Mouse (Mus musculus) left cerebral cortex, adult 11 months (tissue): ENCODE data around the gene Coro7.
"Not testable (repeated sequence)": the region's sequence is repeated elsewhere in the genome, so short reads cannot be mapped to it uniquely, and the experiment has no call there.

ENCODE experiments used
- DNase-seq: peaks from one replicate; pipeline ENCODE4 v3.0.0; 2022; ENCODE audit warnings: low spot score

Gene Coro7

GRCm38 (mm10) chr16:4682628-4683179 lies 3.1 kb upstream of the Coro7 start:
- DNase-seq, result no peak

GRCm38 (mm10) chr16:4680922-4681455 lies 1.4 kb upstream of the Coro7 start:
- DNase-seq, result not testable (repeated sequence)

DNA sequence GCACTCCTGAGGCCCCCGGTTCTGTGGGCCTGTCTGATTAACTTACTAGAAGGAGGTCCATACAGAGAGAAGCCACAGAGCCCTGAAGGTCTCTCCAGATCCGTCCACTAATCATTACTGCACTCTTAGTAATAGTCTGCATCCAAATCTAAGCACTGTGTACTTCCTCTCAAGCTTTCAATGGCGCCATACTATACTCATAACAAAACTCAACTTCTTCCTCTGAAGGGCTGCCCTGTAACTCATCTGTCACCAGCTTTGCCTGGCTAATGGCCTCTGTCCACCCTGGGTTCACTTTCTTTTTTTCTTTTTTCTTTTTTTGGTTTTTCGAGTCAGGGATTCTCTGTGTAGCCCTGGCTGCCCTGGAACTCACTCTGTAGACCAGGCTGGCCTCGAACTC lies 1.5 kb downstream of the Coro7 start:
- no peak for DNase-seq

DNA sequence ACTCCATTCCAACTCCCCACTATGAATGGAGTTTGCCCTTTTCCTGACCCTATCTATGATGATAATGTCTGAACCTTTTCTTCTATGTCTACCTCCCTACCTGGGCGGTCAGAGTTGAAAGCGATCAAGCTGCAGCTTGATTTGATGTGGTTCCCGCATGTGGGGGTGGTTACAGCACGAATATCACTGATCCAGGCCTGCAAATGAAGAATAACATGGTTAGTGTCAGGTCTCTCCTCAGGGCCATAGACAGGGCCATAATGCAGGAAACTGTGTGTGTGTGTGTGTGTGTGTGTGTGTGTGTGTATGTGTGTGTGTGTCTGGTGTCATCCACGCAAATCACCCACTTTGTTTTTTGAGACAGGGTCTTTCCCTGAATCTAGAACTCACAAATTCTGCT lies 2.7 kb downstream of the Coro7 start:
- DNase-seq, result no peak

- DNase-seq, result no peak
Measured at GRCm38 (mm10) chr16:4674091-4674490, 5.5 kb downstream of the Coro7 start.

DNA sequence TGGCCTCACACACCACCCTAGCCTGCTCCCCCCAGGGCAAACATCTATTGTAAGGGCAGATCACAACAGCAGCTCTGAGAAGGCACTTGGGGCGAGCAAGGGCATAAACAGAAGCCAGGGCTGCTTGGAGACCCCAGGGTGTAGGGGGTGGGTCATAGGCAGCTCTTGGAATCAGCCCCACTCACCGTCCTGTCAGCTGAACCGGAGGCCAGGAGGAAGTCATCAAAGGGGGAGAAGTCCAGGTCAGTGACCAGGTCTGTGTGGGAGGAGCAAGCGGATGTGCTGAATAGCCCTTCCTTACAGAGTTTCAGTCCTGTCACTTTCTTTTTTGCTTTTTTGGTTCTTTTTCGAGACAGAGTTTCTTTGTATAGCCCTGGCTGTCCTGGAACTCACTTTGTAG lies 9.3 kb downstream of the Coro7 start:
- no peak for DNase-seq

DNA sequence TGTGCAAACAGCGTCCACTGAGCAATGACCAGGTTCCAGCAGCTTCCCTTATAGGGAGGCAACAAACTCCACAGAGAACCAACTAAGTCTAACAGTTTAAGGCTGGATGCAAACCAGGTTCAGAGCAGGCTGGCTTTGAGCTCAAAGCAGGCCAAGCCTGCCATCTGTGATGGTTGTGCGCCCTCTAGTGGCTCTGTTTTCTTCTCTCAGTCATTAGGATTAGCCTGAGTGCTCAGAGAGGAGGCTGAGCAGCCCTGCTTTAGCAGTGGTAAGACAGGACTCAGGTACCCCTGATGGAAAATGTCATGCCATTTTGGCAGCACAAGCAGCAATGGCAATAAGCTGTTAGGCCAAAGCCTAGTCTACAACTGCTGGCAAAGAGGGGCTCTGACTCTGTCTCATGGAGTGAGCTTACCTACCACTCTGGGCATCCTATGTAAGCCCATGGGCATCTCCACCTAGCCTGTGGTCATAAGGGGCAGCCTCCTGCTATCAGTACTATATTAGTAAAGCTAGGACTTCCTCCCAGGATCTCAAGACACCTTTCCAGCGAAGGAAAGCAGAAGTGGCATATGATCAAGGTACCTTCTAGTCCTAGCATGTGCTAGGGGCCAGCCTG lies 12.3 kb downstream of the Coro7 start:
- peak; percentile 73 for DNase-seq

DNA sequence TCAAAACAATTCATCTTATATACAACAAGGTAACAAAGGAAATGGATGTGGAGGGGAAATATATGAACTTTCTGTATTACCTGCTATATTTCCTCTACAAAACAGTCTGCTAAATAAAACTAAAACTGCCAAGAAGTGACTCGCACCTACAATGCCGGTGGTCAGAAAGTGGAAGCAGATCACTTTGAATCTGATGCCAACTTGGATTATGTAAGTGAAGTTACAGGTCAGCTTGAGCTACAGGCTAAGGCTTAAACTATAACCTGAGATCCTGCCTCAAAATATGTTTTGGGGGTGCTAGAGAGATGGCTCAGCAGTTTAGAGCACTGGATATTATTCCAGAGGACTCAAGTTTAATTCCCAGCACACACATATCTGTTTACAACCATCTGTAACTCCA lies 13.9 kb downstream of the Coro7 start:
- DNase-seq, result no peak

DNA sequence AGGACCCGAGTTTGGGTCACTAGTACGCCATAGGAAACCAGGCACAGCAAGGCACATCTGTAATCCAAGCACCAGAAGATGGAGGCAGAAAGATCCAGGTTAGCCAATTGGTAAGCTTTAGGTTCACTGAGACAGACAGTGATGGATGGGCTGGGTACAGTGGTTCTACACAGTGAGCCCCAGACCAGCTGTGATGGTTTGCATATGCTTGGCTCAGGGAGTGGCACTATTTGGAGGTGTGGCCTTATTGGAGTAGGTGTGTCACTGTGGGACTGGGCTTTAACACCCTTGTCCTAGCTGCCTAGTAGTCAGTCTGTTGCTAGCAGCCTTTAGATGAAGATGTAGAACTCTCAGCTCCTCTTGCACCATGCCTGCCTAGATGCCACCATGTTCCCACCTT lies 15.8 kb downstream of the Coro7 start:
- no peak for DNase-seq

DNA sequence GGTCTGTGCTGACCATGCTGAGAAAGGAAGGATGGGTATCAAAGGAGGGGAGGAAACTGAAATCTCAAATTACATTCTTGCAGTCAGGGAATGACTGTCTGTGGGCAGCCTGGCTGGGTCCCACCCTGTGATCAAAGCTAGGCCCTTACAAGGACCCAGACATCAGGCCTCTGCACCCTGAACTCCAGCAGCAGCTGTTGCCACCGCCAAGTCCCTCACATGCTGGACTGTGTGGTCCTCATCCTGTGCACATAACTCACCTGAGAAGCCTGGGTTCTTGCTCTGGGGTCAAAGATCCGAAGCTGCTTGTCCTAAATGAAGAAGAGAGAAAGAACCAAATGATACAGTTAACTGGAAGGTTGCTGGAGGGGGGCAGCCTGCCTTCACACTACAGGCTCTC lies 18.0 kb downstream of the Coro7 start:
- no peak for DNase-seq

GRCm38 (mm10) chr16:4659326-4659725 lies 20.3 kb downstream of the Coro7 start:
- DNase-seq, result no peak

GRCm38 (mm10) chr16:4658781-4659245 lies 20.8 kb downstream of the Coro7 start:
- no peak for DNase-seq

- no peak for DNase-seq
Measured at GRCm38 (mm10) chr16:4656571-4657081, 23.0 kb downstream of the Coro7 start.

DNA sequence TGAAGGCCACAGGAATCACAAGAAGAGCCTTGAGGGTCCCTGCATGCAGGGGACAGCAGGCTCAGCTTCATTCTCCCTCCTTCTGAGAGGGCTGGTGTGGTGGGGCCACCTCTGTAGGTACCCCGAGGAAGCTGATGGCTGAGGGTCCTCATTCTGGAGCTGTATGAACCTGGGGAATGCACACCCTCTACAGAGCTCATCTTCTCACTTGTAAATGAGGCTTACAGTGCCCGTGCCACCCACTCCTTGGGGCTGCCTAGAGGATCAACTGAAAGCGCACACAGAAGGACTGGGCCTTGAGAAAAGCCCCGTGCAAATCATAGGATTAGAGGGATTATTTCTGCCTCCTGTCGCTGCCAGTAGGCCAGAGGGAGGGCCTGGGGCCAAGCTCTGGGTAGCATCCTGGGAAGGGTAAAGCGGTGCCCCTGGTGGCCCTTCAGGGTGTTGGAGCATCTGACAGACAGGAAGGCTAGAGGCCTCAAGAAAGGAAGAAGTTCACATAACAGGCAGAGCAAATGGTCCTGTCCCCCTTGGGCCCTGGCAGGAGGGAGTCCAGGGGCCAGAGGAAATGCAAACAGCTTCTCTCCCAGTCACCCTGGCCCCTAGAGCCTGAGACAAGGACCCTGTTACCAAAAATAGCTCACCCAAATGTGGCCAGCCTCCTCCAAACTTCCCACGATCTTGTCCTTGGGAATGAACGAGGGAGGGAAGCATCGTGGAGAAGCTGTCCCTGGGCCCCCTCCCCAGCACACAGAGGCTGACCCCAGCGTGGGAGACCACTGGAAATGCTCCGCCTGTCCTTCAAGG lies 23.6 kb downstream of the Coro7 start:
- DNase-seq, result no peak

DNA sequence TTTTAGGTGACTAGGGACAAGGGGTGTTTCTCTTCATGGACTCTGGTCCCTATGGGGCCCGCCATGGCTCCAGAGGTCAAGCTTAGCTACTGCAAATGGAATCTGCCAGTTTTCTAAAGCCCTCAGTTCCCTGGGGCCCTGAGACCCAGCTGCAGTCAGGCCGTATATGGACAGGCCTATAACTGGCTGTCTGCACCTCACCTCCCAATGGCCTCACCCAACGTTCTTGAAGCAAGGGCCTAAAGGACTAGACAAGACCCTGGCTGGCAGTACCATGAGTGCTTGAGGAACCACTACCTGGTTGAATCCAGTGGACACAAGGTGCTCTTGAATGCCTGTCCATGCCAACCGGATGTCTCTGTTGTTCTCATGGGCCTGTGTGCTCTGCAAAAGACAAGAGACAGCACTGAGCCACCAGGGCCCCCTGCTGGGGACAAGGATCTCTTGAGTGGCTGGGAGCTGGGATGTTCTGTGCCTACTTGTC lies 24.3 kb downstream of the Coro7 start:
- no peak for DNase-seq

DNA sequence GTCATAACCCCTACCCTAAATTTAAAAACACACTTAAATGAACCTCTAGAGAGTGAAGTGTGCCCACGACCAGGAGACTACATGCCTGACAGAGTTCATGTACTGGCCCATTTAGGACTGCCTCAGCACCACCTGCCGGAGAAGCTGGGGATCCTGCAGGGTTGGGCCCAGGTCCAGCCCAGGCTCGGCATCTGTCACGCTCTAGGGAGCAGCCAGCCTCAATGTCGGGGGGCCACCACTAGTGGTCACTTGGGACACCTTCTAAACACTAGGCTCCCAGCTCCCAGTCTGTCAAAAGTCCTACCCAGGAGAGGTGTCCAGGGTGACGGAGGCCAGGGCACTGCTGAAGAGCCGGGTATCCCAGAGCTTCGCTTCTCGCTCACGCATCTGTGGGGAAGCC lies 24.9 kb downstream of the Coro7 start:
- DNase-seq, result no peak

DNA sequence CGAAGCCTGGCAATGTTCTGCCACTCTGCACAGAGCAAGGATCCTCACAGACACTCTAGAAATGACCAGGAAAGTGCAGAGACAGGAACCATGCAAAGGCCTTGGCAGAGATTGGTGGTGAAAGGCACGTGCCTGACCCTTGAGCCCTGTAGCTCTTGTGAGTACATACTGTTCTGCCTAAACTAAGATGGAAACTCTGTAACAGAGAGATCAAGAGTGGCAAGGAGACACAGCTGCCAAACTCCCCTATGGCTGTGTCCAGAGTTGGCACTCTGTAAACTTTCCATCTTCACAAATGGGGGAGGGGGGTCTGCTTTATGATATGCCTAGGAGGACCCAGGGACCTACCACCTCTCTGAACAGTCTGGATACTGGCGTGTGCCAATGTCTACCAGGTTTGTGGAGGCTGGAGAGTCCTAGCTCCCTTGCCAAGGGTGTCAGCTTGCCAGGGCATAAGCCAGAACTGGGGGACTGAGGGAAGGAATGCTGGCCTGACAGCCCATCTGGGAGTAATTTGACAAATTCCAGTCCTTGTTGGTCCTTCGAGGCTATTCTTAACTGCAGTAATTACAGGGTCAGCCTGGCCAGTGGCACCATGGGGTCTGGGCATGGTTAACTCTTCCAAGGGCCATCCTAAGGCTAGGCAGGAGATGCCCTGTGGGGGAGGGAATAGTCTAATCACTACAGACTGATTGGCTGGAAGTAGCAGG lies 26.7 kb downstream of the Coro7 start:
- no peak for DNase-seq

DNA sequence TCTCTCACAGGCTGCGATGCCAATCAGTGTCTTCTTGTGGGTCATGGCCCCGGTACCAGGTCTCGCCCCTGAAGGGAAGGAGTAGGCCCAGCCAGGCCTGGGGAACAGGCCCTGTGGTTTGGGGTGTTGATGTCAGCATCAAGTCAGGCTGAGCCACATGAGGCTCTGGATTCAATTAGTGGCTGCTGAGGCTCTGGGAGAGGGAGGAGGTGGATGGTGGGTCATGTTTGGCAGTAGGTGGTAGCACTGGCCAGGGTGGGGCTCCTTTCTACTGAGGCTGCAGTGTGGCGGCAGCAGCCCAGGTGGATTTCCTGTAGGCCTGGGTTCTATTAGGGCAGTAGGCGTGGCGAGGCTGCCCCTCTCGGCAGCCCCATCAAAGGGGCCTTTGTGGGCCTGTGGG lies 28.0 kb downstream of the Coro7 start:
- no peak for DNase-seq

DNA sequence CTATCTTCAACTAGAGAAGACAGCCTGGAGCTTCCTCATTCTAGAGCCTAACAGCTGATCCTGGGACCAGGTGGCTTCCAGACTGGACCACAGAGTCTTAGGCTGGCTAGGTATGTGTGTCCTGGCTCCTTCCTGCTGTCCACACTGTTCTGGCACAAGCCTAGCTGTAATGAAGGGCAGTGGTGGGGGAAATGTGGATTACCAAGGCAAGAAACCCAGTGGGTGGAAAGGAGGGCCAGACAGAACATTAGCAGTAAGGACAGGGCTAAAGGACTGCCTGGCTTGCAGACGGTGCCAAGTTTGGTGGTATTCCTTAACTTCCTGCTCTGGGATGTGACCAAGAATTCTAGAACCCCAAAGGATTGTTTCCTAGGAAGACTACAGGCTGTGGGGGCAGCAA lies 28.5 kb downstream of the Coro7 start:
- no peak for DNase-seq

DNA sequence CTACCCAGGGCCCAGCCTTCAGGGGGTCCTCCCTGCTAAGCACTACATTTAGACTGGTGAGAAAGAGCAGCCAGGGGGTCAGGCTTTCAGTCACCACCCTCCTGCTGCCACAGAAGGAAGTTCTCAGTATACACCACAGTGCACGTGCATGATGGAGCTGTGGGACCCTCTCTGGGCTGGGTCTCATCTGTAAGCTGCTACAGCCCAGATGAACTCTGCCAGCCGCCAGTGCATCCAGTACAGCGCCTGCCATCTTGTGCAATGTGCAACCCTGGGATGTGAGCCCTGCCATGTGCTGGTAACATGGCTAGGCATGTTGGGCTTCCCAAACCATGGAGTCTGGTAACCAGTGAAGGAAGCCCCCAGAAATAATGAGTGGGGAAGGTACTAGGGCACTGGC lies 29.4 kb downstream of the Coro7 start:
- DNase-seq, result no peak

DNA sequence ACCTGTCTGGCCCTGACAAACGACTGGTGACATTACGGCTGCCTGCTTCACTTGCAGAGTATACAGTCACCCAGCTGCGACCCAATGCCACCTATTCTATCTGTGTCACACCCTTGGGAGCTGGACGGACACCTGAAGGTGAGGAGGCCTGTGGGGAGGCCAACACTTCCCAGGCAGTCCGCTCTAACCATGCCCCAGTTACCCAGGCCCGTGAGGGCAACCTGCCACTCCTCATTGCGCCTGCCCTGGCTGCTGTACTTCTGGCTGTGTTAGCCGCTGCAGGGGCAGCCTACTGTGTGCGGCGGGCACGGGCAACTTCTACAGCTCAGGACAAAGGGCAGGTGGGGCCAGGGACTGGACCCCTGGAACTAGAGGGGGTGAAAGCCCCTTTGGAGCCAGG lies 29.9 kb downstream of the Coro7 start:
- no peak for DNase-seq

DNA sequence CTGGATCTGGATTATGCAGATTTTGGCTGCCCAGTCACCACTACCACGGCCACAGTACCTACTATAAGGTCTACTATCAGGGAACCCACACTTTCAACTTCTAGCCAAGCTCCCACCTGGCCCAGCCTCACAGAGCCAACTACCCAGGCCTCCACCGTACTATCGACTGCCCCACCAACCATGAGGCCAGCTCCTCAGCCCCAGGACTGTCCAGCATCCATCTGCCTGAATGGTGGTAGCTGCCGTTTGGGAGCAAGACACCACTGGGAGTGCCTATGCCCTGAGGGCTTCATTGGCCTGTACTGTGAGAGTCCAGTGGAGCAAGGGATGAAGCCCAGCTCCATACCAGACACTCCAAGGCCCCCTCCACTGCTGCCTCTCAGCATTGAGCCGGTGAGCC lies 30.4 kb downstream of the Coro7 start:
- DNase-seq, result no peak
